Mouse (Mus musculus) heart, embryonic 16.5 days (tissue): ENCODE results near the gene Fap. TPM values are rescaled to one million over a fixed set of nuclear protein-coding genes. Genes with fewer than 3 reads are reported as not detected.

Experiments
- ATAC-seq: fragments of 200-750 bp; cut with Nextera tagmentation; replicated peaks from 2 replicates; pipeline ENCODE4 v1.8.0; 2017; ENCODE audit warnings: moderate number of reproducible peaks; ENCODE audit not compliant: insufficient read depth, low FRiP score; ENCODE audit errors: extremely low read depth
- H3K27ac ChIP-seq: fragments of 300-500 bp; sonication (generic); 2 replicates; pipeline ENCODE4 v1.5.1; 2014; ENCODE audit warnings: mild to moderate bottlenecking, low read length, control low read depth, moderate library complexity
- H3K27me3 ChIP-seq: fragments of 300-500 bp; sonication (generic); 2 replicates; pipeline ENCODE4 v1.6.1; 2014; ENCODE audit warnings: low read length, mixed read lengths; ENCODE audit not compliant: control insufficient read depth, insufficient read depth
- H3K36me3 ChIP-seq: fragments of 300-500 bp; sonication (generic); 2 replicates; pipeline ENCODE4 v1.6.1; 2014; ENCODE audit not compliant: control insufficient read depth, insufficient read depth
- H3K4me1 ChIP-seq: fragments of 300-500 bp; sonication (generic); 2 replicates; pipeline ENCODE4 v1.6.1; 2014; ENCODE audit warnings: low read length, mixed read lengths; ENCODE audit not compliant: control insufficient read depth, insufficient read depth
- H3K4me2 ChIP-seq: fragments of 300-500 bp; sonication (generic); 2 replicates; pipeline ENCODE4 v1.6.1; 2014; ENCODE audit warnings: low read depth, mild to moderate bottlenecking, control low read depth, low read length
- H3K4me3 ChIP-seq: fragments of 300-500 bp; sonication (generic); 2 replicates; pipeline ENCODE4 v1.5.1; 2014; ENCODE audit warnings: mild to moderate bottlenecking, control low read depth, low read length
- H3K9ac ChIP-seq: fragments of 300-500 bp; sonication (generic); 2 replicates; pipeline ENCODE4 v1.6.1; 2014; ENCODE audit warnings: low read length, control low read depth
- H3K9me3 ChIP-seq: fragments of 300-500 bp; sonication (generic); replicated peaks from 2 replicates; pipeline ENCODE4 v1.6.1; 2016; ENCODE audit warnings: low read length; ENCODE audit not compliant: control insufficient read depth
- WGBS: fragments of 180-500 bp; shearing (Covaris S2); extraction: QIAGEN DNeasy Blood & Tissue Kit; methylation state at CpG from one replicate; pipeline ENCODE4 v1.1.7; 2014; 5-methylcytosine and 5-hydroxymethylcytosine counted together
- polyA plus RNA-seq: library from polyadenylated mRNA; unstranded; fragments of >200 nt; fragmentation: Nextera tagmentation; extraction: Ambion mirVana; gene quantifications from 2 replicates; pipeline ENCODE4 v1.2.1, GENCODE M21; 2015

The Fap gene
- polyA plus RNA-seq, 1 experiment from 2014 or later, result 4.2 TPM

- H3K9me3 ChIP-seq, result no peaks in the 10 kb centered on the region
- no peaks in the 10 kb centered on the region for H3K4me1 ChIP-seq
- no peak overlapping the region for H3K9ac ChIP-seq
- WGBS, result 56% methylated on average over 18 of the region's 18 CpGs
- no peak overlapping the region for H3K27ac ChIP-seq
- no peaks in the 10 kb centered on the region for H3K36me3 ChIP-seq
- ATAC-seq, result no peak
- H3K27me3 ChIP-seq, result no peaks in the 10 kb centered on the region
- no peak overlapping the region for H3K4me3 ChIP-seq
- H3K4me2 ChIP-seq, result no peak overlapping the region
Measured at GRCm38 (mm10) chr2:62459241-62460174, 114.4 kb downstream of the Fap start.

GRCm38 (mm10) chr2:62458070-62458469 lies 115.8 kb downstream of the Fap start:
- Histone ChIP-seq H3K4me3 (no peak overlapping the region), H3K27me3 (no peaks in the 10 kb centered on the region), H3K9ac (no peak overlapping the region), H3K9me3 (no peaks in the 10 kb centered on the region), H3K36me3 (no peaks in the 10 kb centered on the region), H3K4me2 (no peak overlapping the region), H3K27ac (no peak overlapping the region), H3K4me1 (no peaks in the 10 kb centered on the region)
- no peak for ATAC-seq
- WGBS, result 41% methylated on average over 9 of the region's 9 CpGs

- no peak overlapping the region for H3K27ac ChIP-seq
- no peaks in the 10 kb centered on the region for H3K36me3 ChIP-seq
- no peaks in the 10 kb centered on the region for H3K9me3 ChIP-seq
- H3K4me3 ChIP-seq, result no peak overlapping the region
- H3K9ac ChIP-seq, result no peak overlapping the region
- WGBS, result 74% methylated on average over 11 of the region's 11 CpGs
- H3K27me3 ChIP-seq, result no peaks in the 10 kb centered on the region
- no peaks in the 10 kb centered on the region for H3K4me1 ChIP-seq
- no peak overlapping the region for H3K4me2 ChIP-seq
- ATAC-seq, result no peak
Measured at GRCm38 (mm10) chr2:62454991-62455390, 118.9 kb downstream of the Fap start.

- no peaks in the 10 kb centered on the region for H3K36me3 ChIP-seq
- H3K27ac ChIP-seq, result no peak overlapping the region
- no peak overlapping the region for H3K9ac ChIP-seq
- H3K27me3 ChIP-seq, result no peaks in the 10 kb centered on the region
- WGBS, result 73% methylated on average over 6 of the region's 6 CpGs
- no peak overlapping the region for H3K4me2 ChIP-seq
- no peak overlapping the region for H3K4me3 ChIP-seq
- H3K9me3 ChIP-seq, result no peaks in the 10 kb centered on the region
- no peaks in the 10 kb centered on the region for H3K4me1 ChIP-seq
- ATAC-seq, result no peak
Measured at GRCm38 (mm10) chr2:62454033-62454432, 119.8 kb downstream of the Fap start.

Other genes with a start within 250 kb of the Fap start
- 21.2 and 24.4 TPM in 2 replicates for gene Dpp4, start 161.8 kb downstream of the Fap start, polyA plus RNA-seq
- not detected in 2 replicates for gene Gcg, start 90.4 kb downstream of the Fap start, polyA plus RNA-seq
- 2.2 and 3.2 TPM in 2 replicates for gene Ifih1, start 72.2 kb upstream of the Fap start, polyA plus RNA-seq
- gene Gca, start 90.2 kb upstream of the Fap start, polyA plus RNA-seq, result 18.0 and 21.1 TPM in 2 replicates